Mouse (Mus musculus) brain, adult 2 months (tissue): ENCODE data around the gene Csf2rb2.
"Not testable (repeated sequence)": the region's sequence is repeated elsewhere in the genome, so short reads cannot be mapped to it uniquely, and the experiment has no call there.

ENCODE experiments used
- DNase-seq: peaks from one replicate; pipeline ENCODE4 v3.0.0; 2011; ENCODE audit warnings: low read depth, low spot score

The Csf2rb2 gene

GRCm38 (mm10) chr15:78305341-78305933, at the start of gene Csf2rb2:
Gene Csf2rb2 (minus strand): TSS chr15:78305721.
- peak; percentile 10 for DNase-seq

- peak; percentile 74 for DNase-seq
Measured at GRCm38 (mm10) chr15:78354958-78355357, 49.4 kb upstream of the Csf2rb2 start.

GRCm38 (mm10) chr15:78351586-78352165, 46.2 kb upstream of the Csf2rb2 start:
- no peak for DNase-seq

GRCm38 (mm10) chr15:78344567-78344966, 39.0 kb upstream of the Csf2rb2 start:
- DNase-seq = no peak

- no peak for DNase-seq
Measured at GRCm38 (mm10) chr15:78343683-78344082, 38.2 kb upstream of the Csf2rb2 start.

GRCm38 (mm10) chr15:78340919-78341318, 35.4 kb upstream of the Csf2rb2 start:
- DNase-seq = not testable (repeated sequence)

- DNase-seq = peak; percentile 70
Measured at GRCm38 (mm10) chr15:78339627-78340423, 34.3 kb upstream of the Csf2rb2 start.

- DNase-seq = no peak
Measured at GRCm38 (mm10) chr15:78334380-78334779, 28.9 kb upstream of the Csf2rb2 start.

- no peak for DNase-seq
Measured at GRCm38 (mm10) chr15:78332981-78333380, 27.5 kb upstream of the Csf2rb2 start.

- DNase-seq = no peak
Measured at GRCm38 (mm10) chr15:78331523-78332340, 26.2 kb upstream of the Csf2rb2 start.

- no peak for DNase-seq
Measured at GRCm38 (mm10) chr15:78330706-78331105, 25.2 kb upstream of the Csf2rb2 start.

GRCm38 (mm10) chr15:78329972-78330371, 24.5 kb upstream of the Csf2rb2 start:
- DNase-seq = not testable (repeated sequence)

- DNase-seq = no peak
Measured at GRCm38 (mm10) chr15:78328520-78329097, 23.1 kb upstream of the Csf2rb2 start.

GRCm38 (mm10) chr15:78327753-78328341, 22.3 kb upstream of the Csf2rb2 start:
- DNase-seq = not testable (repeated sequence)

GRCm38 (mm10) chr15:78326747-78327146, 21.2 kb upstream of the Csf2rb2 start:
- no peak for DNase-seq

GRCm38 (mm10) chr15:78325671-78326339, 20.3 kb upstream of the Csf2rb2 start, which contains the start of gene Csf2rb:
Gene Csf2rb (plus strand): TSS chr15:78325752.
- DNase-seq = peak; percentile 8

GRCm38 (mm10) chr15:78324294-78324693, 18.8 kb upstream of the Csf2rb2 start:
- DNase-seq = no peak

GRCm38 (mm10) chr15:78323366-78323765, 17.8 kb upstream of the Csf2rb2 start:
- no peak for DNase-seq

GRCm38 (mm10) chr15:78320825-78321496, 15.4 kb upstream of the Csf2rb2 start:
- peak; percentile 76 for DNase-seq
